Mouse (Mus musculus) megakaryocyte, embryonic 14.5 days (primary cell): Measurements from ENCODE around the gene Zdhhc1.

Experiments used
- FLI1 ChIP-seq: IDR thresholded peaks from 2 replicates; pipeline ENCODE4 v1.6.1; 2012; ENCODE audit warnings: low read length, inconsistent platforms, mixed read lengths
- GATA1 ChIP-seq: IDR thresholded peaks from 3 replicates; pipeline ENCODE4 v1.6.1; 2012; ENCODE audit warnings: mixed read lengths, low read length, inconsistent platforms, borderline replicate concordance

- no peak for TF ChIP-seq GATA1
- no peak for TF ChIP-seq FLI1
Observed at GRCm38 (mm10) chr8:105531774-105532173, 35.1 kb upstream of the Zdhhc1 start.
